Mouse (Mus musculus): ENCODE measurements around the gene Colq. TPM values are rescaled to one million over a fixed set of nuclear protein-coding genes. Genes with fewer than 3 reads are reported as not detected.

The Colq gene
- polyA plus RNA-seq, 1 experiment from 2014 or later: 0.28 TPM

DNA sequence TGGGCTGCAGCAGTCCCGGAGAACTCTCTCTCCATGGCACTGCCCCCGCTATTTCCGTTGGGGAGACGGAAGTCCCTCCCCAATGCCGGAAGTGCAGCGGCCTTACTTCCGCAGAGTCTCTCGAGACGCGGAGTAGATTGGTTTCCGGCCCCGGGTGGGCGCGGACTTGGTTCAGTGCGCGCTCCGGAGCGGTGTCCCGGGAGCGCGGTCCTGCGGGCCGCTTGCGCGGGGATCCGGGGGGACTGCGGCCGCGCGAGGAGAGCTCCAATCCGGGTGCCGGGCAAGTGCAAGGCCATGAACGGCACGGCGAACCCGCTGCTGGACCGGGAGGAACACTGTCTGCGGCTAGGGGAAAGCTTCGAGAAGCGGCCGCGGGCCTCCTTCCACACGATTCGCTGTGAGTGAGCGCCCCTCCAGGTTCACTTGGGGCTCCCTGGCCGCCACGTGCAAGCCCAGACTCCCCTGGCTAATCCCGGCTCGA lies 96.1 kb downstream of the Colq start, which contains the start of gene Mettl6:
TSS of gene Mettl6 (minus strand) at position 66 of the 481 bp plus-strand sequence.
- H3K4me2 ChIP-seq (ENCODE audit: low read depth): peak within 1 kb of the TSS; percentile 96
- H3K27me3 ChIP-seq (ENCODE audit: control insufficient read depth, insufficient read depth, low read length): no peaks in the 10 kb centered on the region
- peak within 1 kb of the TSS; percentile 93 for H3K4me3 ChIP-seq (ENCODE audit: low read depth, low read length)
- 0 out of 2 replicates have a peak, but pooled peaks cover 2% of the 10 kb centered on the region for H3K36me3 ChIP-seq (ENCODE audit: control insufficient read depth, insufficient read depth, low read length)
- DNase-seq (ENCODE audit: low spot score): peak; percentile 91
- H3K9ac ChIP-seq (ENCODE audit: low read length): peak within 1 kb of the TSS; percentile 93
- no peaks in the 10 kb centered on the region for H3K9me3 ChIP-seq (ENCODE audit: control insufficient read depth, low read length)
- peak; percentile 78 for ATAC-seq (ENCODE audit: insufficient read depth, low FRiP score, low TSS enrichment)
- peak within 1 kb of the TSS; percentile 80 for H3K27ac ChIP-seq (ENCODE audit: low read depth, low read length)
- 0% methylated on average over 49 of the region's 49 CpGs for WGBS
- H3K4me1 ChIP-seq (ENCODE audit: control insufficient read depth, insufficient read depth, low read length): peaks cover 18% of the 10 kb centered on the region

DNA sequence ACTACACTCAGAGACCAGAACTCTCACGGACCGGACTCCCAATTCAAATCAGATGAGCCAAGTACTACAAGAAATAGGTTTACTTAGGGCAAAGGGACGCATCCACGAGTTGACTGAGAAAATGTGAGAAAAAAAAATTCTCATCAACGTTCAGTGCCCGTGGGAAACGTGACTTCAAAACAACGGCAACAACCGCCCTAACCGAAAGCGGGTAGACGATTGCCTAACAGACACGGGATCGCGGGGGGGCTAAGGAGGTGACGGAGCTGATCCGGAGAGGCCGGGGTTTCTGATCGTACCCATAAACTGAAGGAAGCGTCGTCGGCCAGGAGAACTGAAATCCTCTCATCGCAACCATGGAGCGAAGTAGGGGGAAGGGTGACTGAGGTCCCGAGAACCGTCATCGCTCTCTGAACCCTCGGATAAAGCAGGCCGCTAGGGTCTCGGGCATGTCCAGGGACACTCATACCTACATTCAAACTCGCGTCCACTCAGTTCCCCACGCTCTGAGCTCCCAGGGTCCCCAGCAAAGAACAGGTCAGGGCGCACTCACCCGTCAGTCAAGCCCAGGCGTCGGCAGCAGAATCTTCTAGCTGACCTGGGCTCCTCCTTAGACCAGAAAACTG lies 96.7 kb downstream of the Colq start, which contains the start of gene Eaf1:
TSS of gene Eaf1 (plus strand) at position 51 of the 626 bp plus-strand sequence.
- peaks cover 18% of the 10 kb centered on the region for H3K4me1 ChIP-seq (ENCODE audit: control insufficient read depth, insufficient read depth, low read length)
- H3K36me3 ChIP-seq (ENCODE audit: control insufficient read depth, insufficient read depth, low read length): 0 out of 2 replicates have a peak, but pooled peaks cover 2% of the 10 kb centered on the region
- H3K9ac ChIP-seq (ENCODE audit: low read length): peak within 1 kb of the TSS; percentile 93
- peak within 1 kb of the TSS; percentile 93 for H3K4me3 ChIP-seq (ENCODE audit: low read depth, low read length)
- ATAC-seq (ENCODE audit: insufficient read depth, low FRiP score, low TSS enrichment) (peak; percentile 50), DNase-seq (ENCODE audit: low spot score) (no peak)
- no peaks in the 10 kb centered on the region for H3K27me3 ChIP-seq (ENCODE audit: control insufficient read depth, insufficient read depth, low read length)
- 1% methylated on average over 37 of the region's 37 CpGs for WGBS
- H3K4me2 ChIP-seq (ENCODE audit: low read depth): peak within 1 kb of the TSS; percentile 96
- H3K9me3 ChIP-seq (ENCODE audit: control insufficient read depth, low read length): no peaks in the 10 kb centered on the region
- peak within 1 kb of the TSS; percentile 80 for H3K27ac ChIP-seq (ENCODE audit: low read depth, low read length)

DNA sequence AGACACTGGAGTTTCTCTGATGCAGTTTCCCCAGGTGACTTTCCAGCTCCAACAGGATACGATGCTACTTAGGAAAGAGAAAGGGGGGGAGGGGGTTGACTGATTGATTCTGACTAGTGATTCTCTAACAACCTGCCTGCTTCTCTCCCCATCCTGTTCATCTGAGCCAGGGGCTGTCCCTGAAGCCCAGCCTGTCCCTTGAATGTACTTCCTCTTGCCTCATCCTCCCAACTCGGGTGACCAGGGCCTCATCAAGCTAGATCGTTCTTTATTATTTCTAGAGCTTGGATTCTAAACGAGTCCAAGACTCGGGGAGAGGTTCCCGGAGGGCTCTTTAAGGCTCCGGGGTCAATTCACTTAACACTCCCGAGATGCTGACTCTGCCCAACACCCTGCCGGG lies 97.2 kb downstream of the Colq start:
- H3K36me3 ChIP-seq (ENCODE audit: control insufficient read depth, insufficient read depth, low read length): 0 out of 2 replicates have a peak, but pooled peaks cover 2% of the 10 kb centered on the region

DNA sequence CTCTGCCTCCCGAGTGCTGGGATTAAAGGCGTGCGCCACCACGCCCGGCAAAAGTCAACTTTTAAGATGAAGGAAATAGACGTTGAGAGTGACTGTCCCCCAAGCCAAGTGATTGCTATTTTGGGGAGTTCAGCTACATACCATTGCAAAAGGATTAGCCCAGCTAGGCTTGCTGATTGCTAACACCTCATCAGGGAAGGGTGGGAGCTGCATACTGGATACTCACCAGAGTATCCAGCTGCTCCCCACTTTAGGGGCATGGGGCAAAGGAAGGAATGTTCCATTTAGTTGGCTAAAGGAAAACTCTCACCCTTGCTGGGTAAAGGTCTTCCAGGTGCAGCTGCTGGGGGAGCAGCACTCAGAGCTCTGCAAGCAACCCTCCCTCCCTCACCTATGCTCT lies 103.1 kb downstream of the Colq start:
- Histone ChIP-seq H3K9ac (ENCODE audit: low read length) (no peak overlapping the region), H3K27me3 (ENCODE audit: control insufficient read depth, insufficient read depth, low read length) (no peaks in the 10 kb centered on the region), H3K4me1 (ENCODE audit: control insufficient read depth, insufficient read depth, low read length) (no peaks in the 10 kb centered on the region), H3K4me3 (ENCODE audit: low read depth, low read length) (no peak overlapping the region), H3K4me2 (ENCODE audit: low read depth) (no peak overlapping the region), H3K36me3 (ENCODE audit: control insufficient read depth, insufficient read depth, low read length) (peaks cover 23% of the 10 kb centered on the region), H3K9me3 (ENCODE audit: control insufficient read depth, low read length) (no peaks in the 10 kb centered on the region), H3K27ac (ENCODE audit: low read depth, low read length) (no peak overlapping the region)
- DNase-seq (ENCODE audit: low spot score) (no peak), ATAC-seq (ENCODE audit: insufficient read depth, low FRiP score, low TSS enrichment) (no peak)
- 95% methylated on average over 6 of the region's 6 CpGs for WGBS

More for the DNA sequence above, 97.2 kb downstream of the Colq start:
- no peak for ATAC-seq (ENCODE audit: insufficient read depth, low FRiP score, low TSS enrichment)
- Histone ChIP-seq H3K4me2 (ENCODE audit: low read depth) (peak overlapping the region; percentile 79), H3K4me1 (ENCODE audit: control insufficient read depth, insufficient read depth, low read length) (peaks cover 18% of the 10 kb centered on the region), H3K9me3 (ENCODE audit: control insufficient read depth, low read length) (no peaks in the 10 kb centered on the region), H3K27me3 (ENCODE audit: control insufficient read depth, insufficient read depth, low read length) (no peaks in the 10 kb centered on the region), H3K27ac (ENCODE audit: low read depth, low read length) (no peak overlapping the region), H3K4me3 (ENCODE audit: low read depth, low read length) (peak overlapping the region; percentile 93), H3K9ac (ENCODE audit: low read length) (peak overlapping the region; percentile 93)
- DNase-seq (ENCODE audit: low spot score): no peak
- 42% methylated on average over 9 of the region's 9 CpGs for WGBS

DNA sequence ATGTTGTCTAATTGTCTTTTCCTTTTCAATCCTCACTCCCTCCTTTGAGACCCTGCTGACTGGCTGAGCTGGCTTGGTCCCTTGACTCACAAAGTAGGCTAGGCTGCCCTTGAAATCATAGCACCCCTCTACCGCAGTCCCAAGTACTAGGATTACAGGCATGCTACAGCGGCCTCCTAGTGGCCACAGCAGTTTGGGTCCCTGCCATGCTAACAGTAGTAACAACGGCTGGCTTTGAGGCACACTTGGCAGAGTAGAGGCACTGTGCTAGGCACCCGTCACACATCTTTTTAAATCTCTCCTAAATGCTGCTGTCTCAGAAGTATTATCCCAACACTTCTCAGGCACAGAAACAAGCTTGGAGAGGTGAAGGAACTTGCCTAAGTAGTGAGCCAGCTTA lies 104.7 kb downstream of the Colq start:
- H3K36me3 ChIP-seq (ENCODE audit: control insufficient read depth, insufficient read depth, low read length): peaks cover 27% of the 10 kb centered on the region
- ATAC-seq (ENCODE audit: insufficient read depth, low FRiP score, low TSS enrichment) (no peak), DNase-seq (ENCODE audit: low spot score) (no peak)
- no peak overlapping the region for H3K9ac ChIP-seq (ENCODE audit: low read length)
- H3K4me1 ChIP-seq (ENCODE audit: control insufficient read depth, insufficient read depth, low read length): no peaks in the 10 kb centered on the region
- H3K9me3 ChIP-seq (ENCODE audit: control insufficient read depth, low read length): no peaks in the 10 kb centered on the region
- H3K4me3 ChIP-seq (ENCODE audit: low read depth, low read length): no peak overlapping the region
- H3K4me2 ChIP-seq (ENCODE audit: low read depth): no peak overlapping the region
- no peaks in the 10 kb centered on the region for H3K27me3 ChIP-seq (ENCODE audit: control insufficient read depth, insufficient read depth, low read length)
- 86% methylated on average over 4 of the region's 4 CpGs for WGBS
- no peak overlapping the region for H3K27ac ChIP-seq (ENCODE audit: low read depth, low read length)

DNA sequence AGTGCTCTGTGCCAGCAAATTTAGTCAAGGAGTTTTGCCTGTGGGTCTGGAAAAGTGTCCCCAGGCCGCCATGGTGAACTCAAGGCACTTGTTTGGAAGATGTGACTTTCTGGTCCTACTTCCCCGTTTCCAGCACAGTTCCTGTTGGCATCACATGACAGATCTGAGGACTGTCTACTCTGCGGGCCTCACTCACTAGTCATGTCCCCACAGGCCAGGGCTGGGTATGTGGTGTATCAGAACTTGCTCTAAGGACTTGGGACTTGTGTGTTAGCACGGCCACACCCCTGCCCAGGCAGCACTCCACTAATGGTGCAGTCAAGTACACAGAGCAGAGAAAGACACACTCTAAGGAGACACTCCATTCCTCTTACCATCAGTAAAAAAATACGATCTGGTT lies 108.7 kb downstream of the Colq start:
- Histone ChIP-seq H3K4me3 (ENCODE audit: low read depth, low read length) (no peak overlapping the region), H3K9ac (ENCODE audit: low read length) (no peak overlapping the region), H3K36me3 (ENCODE audit: control insufficient read depth, insufficient read depth, low read length) (peaks cover 29% of the 10 kb centered on the region), H3K4me1 (ENCODE audit: control insufficient read depth, insufficient read depth, low read length) (no peaks in the 10 kb centered on the region), H3K9me3 (ENCODE audit: control insufficient read depth, low read length) (no peaks in the 10 kb centered on the region), H3K4me2 (ENCODE audit: low read depth) (no peak overlapping the region), H3K27ac (ENCODE audit: low read depth, low read length) (no peak overlapping the region), H3K27me3 (ENCODE audit: control insufficient read depth, insufficient read depth, low read length) (no peaks in the 10 kb centered on the region)
- no peak for ATAC-seq (ENCODE audit: insufficient read depth, low FRiP score, low TSS enrichment)
- 90% methylated on average over 5 of the region's 5 CpGs for WGBS
- DNase-seq (ENCODE audit: low spot score): no peak

DNA sequence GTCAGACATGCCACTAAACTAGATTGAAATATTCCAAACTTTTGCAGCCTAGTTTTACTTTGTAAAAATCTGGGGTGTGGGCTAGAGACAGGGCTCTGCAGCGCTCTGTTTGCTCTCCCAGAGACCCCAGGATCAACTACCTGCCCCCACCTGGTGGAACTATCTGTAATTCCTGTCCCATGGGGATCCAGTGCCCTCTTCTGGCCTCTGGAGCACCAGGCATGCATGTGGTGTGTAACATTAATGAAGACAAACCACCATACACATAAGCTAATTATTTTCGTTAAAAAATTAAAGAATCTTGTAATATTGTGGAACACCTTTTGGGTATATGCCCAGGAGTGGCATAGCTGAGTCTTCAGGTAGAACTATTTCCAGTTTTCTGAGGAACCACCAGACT lies 117.8 kb downstream of the Colq start:
- Histone ChIP-seq H3K9me3 (ENCODE audit: control insufficient read depth, low read length) (no peaks in the 10 kb centered on the region), H3K4me1 (ENCODE audit: control insufficient read depth, insufficient read depth, low read length) (no peaks in the 10 kb centered on the region), H3K27ac (ENCODE audit: low read depth, low read length) (no peak overlapping the region), H3K9ac (ENCODE audit: low read length) (no peak overlapping the region), H3K36me3 (ENCODE audit: control insufficient read depth, insufficient read depth, low read length) (peaks cover 2% of the 10 kb centered on the region; the same call in 1 of the 2 replicates), H3K27me3 (ENCODE audit: control insufficient read depth, insufficient read depth, low read length) (no peaks in the 10 kb centered on the region), H3K4me3 (ENCODE audit: low read depth, low read length) (no peak overlapping the region), H3K4me2 (ENCODE audit: low read depth) (no peak overlapping the region)
- WGBS: 84% methylated on average over 2 of the region's 2 CpGs
- ATAC-seq (ENCODE audit: insufficient read depth, low FRiP score, low TSS enrichment) (no peak), DNase-seq (ENCODE audit: low spot score) (no peak)

Measured in neural tube, embryonic 11.5 days (tissue).